ENCODE assay signal across 7 mouse cellular contexts in the genomic region with DNA sequence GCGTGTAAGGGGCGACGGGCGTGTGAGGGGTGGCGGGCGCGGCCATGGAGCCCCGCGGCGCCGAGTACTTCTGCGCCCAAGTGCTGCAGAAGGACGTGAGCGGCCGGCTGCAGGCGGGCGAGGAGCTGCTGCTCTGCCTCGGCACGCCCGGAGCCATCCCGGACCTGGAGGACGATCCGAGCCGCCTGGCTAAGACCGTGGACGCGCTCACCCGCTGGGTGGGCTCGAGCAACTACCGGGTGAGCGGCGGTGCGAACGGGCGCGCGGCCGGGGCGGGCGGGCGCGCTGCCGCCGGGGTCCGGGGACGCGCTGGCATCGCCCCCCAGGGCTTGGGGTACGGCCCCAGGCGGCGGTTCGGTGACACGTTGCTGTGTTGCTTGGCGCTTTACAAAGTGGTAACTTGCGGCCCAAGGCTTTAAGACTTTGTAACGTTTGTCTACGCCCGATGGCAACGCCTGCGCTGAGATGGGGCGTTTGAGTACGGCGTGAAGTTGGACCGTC. TPM values are rescaled to one million over a fixed set of nuclear protein-coding genes. Genes with fewer than 3 reads are reported as not detected.
DNase-seq lines count a peak whose midpoint lies in the region; ATAC-seq and TF ChIP-seq lines count a peak whose summit lies in the region.

No protein-coding gene starts in this region.

- no peaks in the 10 kb centered on the region for H3K36me3 ChIP-seq in heart, postnatal 0 days (replicated peaks; ENCODE audit: control insufficient read depth, insufficient read depth, low read length)

- TF ChIP-seq CTCF in brain, embryonic 14.5 days (IDR thresholded peaks at IDR 0.05; ENCODE audit: borderline replicate concordance, extremely low read depth, insufficient read depth, insufficient read length), result no peak
- no peak for TF ChIP-seq CTCF in heart, postnatal 0 days (IDR thresholded peaks at IDR 0.05; ENCODE audit: low read depth)

- H3K9me3 ChIP-seq in heart, postnatal 0 days (replicated peaks; ENCODE audit: control insufficient read depth, low read length), result no peaks in the 10 kb centered on the region

- ATAC-seq in erythroblast, adult 5-6 weeks (replicated peaks; ENCODE audit: low FRiP score, poor library complexity, severe bottlenecking), result peak; percentile 74
- ATAC-seq in heart, postnatal 0 days (ENCODE audit: insufficient read depth, low read depth), result peak; percentile 59

- peak overlapping the region; percentile 100 for H3K4me2 ChIP-seq in heart, postnatal 0 days (ENCODE audit: low read depth, low read length)

- H3K27me3 ChIP-seq in heart, postnatal 0 days (ENCODE audit: control insufficient read depth, insufficient read depth, low read length), result no peaks in the 10 kb centered on the region

- H3K4me3 ChIP-seq in heart, postnatal 0 days (ENCODE audit: low read depth, low read length), result peak overlapping the region; percentile 92

- no peak for TF ChIP-seq EP300 in heart, postnatal 0 days (IDR thresholded peaks at IDR 0.05; ENCODE audit: low read depth)

- TF ChIP-seq POLR2A in brain, embryonic 14.5 days (IDR thresholded peaks at IDR 0.05; ENCODE audit: borderline replicate concordance, extremely low read depth, insufficient read depth, insufficient read length, poor library complexity, severe bottlenecking), result no peak

- DNase-seq in MEL-GATA-1-ER (ENCODE audit: extremely low read depth, low read depth), result peak; percentile 39
- peak; percentile 59 for DNase-seq in brain, embryonic 14.5 days (ENCODE audit: low read depth)
- DNase-seq in heart, postnatal 0 days (ENCODE audit: low spot score), result peak; percentile 27
- DNase-seq in layer of hippocampus, postnatal 14 days (ENCODE audit: low spot score in 2 of 2), result peak; percentile 24 to 32
- peak; percentile 25 for DNase-seq in lung, postnatal 36 days
- peak; percentile 54 for DNase-seq in spleen, adult 12 weeks (ENCODE audit: low spot score)

- H3K27ac ChIP-seq in heart, postnatal 0 days (ENCODE audit: low read depth), result peak overlapping the region; percentile 88

- H3K9ac ChIP-seq in heart, postnatal 0 days (replicated peaks; ENCODE audit: low read depth, low read length), result peak overlapping the region; percentile 85

- H3K4me1 ChIP-seq in heart, postnatal 0 days (ENCODE audit: control insufficient read depth, insufficient read depth), result peaks cover 7% of the 10 kb centered on the region

- under 1% methylated on average over 64 of the region's 64 CpGs for WGBS in heart, postnatal 0 days

RNA-seq across cellular contexts. Expression of a gene that starts 0.4 kb away (rescaled TPM):
- 107 and 135 TPM in 2 replicates for polyA plus RNA-seq in brain, embryonic 14.5 days (2012; rRNA removed)
- 12.5 and 23.2 TPM in 2 replicates for total RNA-seq in erythroblast, adult 5-6 weeks (2015; ENCODE audit: low replicate concordance)
- total RNA-seq in erythroblast, adult 5-6 weeks (2017; ENCODE audit: low replicate concordance), result 11.0 and 13.7 TPM in 2 replicates
- 39.7 and 46.0 TPM in 2 replicates for total RNA-seq in heart, postnatal 0 days (2014; rRNA removed; ENCODE audit: low replicate concordance)
- polyA plus RNA-seq in heart, postnatal 0 days (2015; fragmentation: Nextera tagmentation; extraction: Ambion mirVana), result 15.4 and 15.8 TPM in 2 replicates
- 100 to 1,000 TPM; 254 to 274 TPM for total RNA-seq in layer of hippocampus, postnatal 14 days (2021)

RNA-seq across cellular contexts. Expression of a gene that starts 33.6 kb away (rescaled TPM):
- polyA plus RNA-seq in brain, embryonic 14.5 days (2012; rRNA removed), result 42.9 and 46.2 TPM in 2 replicates
- 28.4 and 77.4 TPM in 2 replicates for total RNA-seq in erythroblast, adult 5-6 weeks (2015; ENCODE audit: low replicate concordance)
- 30.1 and 56.7 TPM in 2 replicates for total RNA-seq in erythroblast, adult 5-6 weeks (2017; ENCODE audit: low replicate concordance)
- total RNA-seq in heart, postnatal 0 days (2014; rRNA removed; ENCODE audit: low replicate concordance), result 38.4 and 44.2 TPM in 2 replicates
- 38.3 and 38.4 TPM in 2 replicates for polyA plus RNA-seq in heart, postnatal 0 days (2015; fragmentation: Nextera tagmentation; extraction: Ambion mirVana)
- 10 to 100 TPM; 58.9 to 61.6 TPM for total RNA-seq in layer of hippocampus, postnatal 14 days (2021)

Comparison
In these comparisons a context has a peak if more than half of its experiments do, and no peak if none do; other contexts are left out.
1. Peak in every context shown above with its lines: DNase-seq, ATAC-seq, H3K4me3 ChIP-seq and H3K27ac ChIP-seq.